Mouse (Mus musculus) frontal cortex, postnatal 36 days (tissue): ENCODE results near the gene Fam199x.

Experiments
- DNase-seq, 2 experiments: peaks; one replicate each; pipeline ENCODE4 v3.0.0; 2022; ENCODE audit warnings: low spot score in 2 of 2

Fam199x gene

GRCm38 (mm10) chrX:137049425-137050225 is at the start of gene Fam199x:
Fam199x (plus strand) TSS chrX:137049594.
- DNase-seq, result peak; percentile 55 to 59

GRCm38 (mm10) chrX:137015099-137015709 is 34.2 kb upstream of the Fam199x start:
- DNase-seq, result peak in 1 of 2 experiments; percentile 62

- DNase-seq, result no peak
Measured at GRCm38 (mm10) chrX:137017668-137018067, 31.7 kb upstream of the Fam199x start.

GRCm38 (mm10) chrX:137019310-137019709 is 30.1 kb upstream of the Fam199x start:
- DNase-seq, result peak; percentile 30 to 54

GRCm38 (mm10) chrX:137030916-137031315 is 18.5 kb upstream of the Fam199x start:
- DNase-seq, result no peak

- no peak for DNase-seq
Measured at GRCm38 (mm10) chrX:137031726-137032125, 17.7 kb upstream of the Fam199x start.

GRCm38 (mm10) chrX:137034322-137034721 is 15.1 kb upstream of the Fam199x start:
- no peak for DNase-seq

GRCm38 (mm10) chrX:137037470-137037999 is 11.9 kb upstream of the Fam199x start:
- DNase-seq, result no peak

GRCm38 (mm10) chrX:137038000-137038483 is 11.4 kb upstream of the Fam199x start, which contains the start of gene Slc25a53:
Slc25a53 (minus strand) TSS chrX:137038302.
- DNase-seq, result peak; percentile 83 to 89

GRCm38 (mm10) chrX:137038502-137038901 is 10.9 kb upstream of the Fam199x start:
- DNase-seq, result no peak

- DNase-seq, result peak in 1 of 2 experiments; percentile 6
Measured at GRCm38 (mm10) chrX:137049060-137049424, 352 bp upstream of the Fam199x start.

- peak; percentile 25 to 65 for DNase-seq
Measured at GRCm38 (mm10) chrX:137063202-137063601, 13.8 kb downstream of the Fam199x start.

GRCm38 (mm10) chrX:137104531-137104930 is 55.1 kb downstream of the Fam199x start:
- DNase-seq, result no peak

- DNase-seq, result no peak
Measured at GRCm38 (mm10) chrX:137106498-137106897, 57.1 kb downstream of the Fam199x start.

GRCm38 (mm10) chrX:137118097-137118746 is 68.8 kb downstream of the Fam199x start:
- DNase-seq, result no peak

- no peak for DNase-seq
Measured at GRCm38 (mm10) chrX:137119675-137120423, 70.5 kb downstream of the Fam199x start.

- no peak for DNase-seq
Measured at GRCm38 (mm10) chrX:137121718-137122117, 72.3 kb downstream of the Fam199x start, which contains the start of gene Esx1. Esx1 (minus strand) TSS chrX:137122083.

- DNase-seq, result no peak
Measured at GRCm38 (mm10) chrX:137127542-137127941, 78.1 kb downstream of the Fam199x start.
